Mouse (Mus musculus) brown adipose tissue, adult 24 weeks (tissue): ENCODE measurements around the gene Ezh1. TPM values are rescaled to one million over a fixed set of nuclear protein-coding genes. Genes with fewer than 3 reads are reported as not detected.

Experiments used
- H3K27ac ChIP-seq: fragments of 200-500 bp; replicated peaks from 2 replicates; pipeline ENCODE4 v1.5.1; 2012; ENCODE audit warnings: low read depth, mild to moderate bottlenecking, low read length
- H3K4me1 ChIP-seq: fragments of 200-500 bp; 2 replicates; pipeline ENCODE4 v1.6.1; 2012; ENCODE audit warnings: low read length, mixed read lengths; ENCODE audit not compliant: control insufficient read depth, insufficient read depth, insufficient read length
- H3K4me3 ChIP-seq: fragments of 200-500 bp; 2 replicates; pipeline ENCODE4 v1.5.1; 2012; ENCODE audit warnings: low read depth, mild to moderate bottlenecking, low read length, moderate library complexity; ENCODE audit not compliant: insufficient read depth
- polyA plus RNA-seq: library from polyadenylated mRNA; stranded (reverse); fragments of >200 nt; gene quantifications from 2 replicates; pipeline ENCODE4 v1.2.4, GENCODE M21; 2012; ENCODE audit not compliant: missing spikeins, insufficient read depth, insufficient read length

The Ezh1 gene
- polyA plus RNA-seq, 1 experiment, result 20.7 TPM

DNA sequence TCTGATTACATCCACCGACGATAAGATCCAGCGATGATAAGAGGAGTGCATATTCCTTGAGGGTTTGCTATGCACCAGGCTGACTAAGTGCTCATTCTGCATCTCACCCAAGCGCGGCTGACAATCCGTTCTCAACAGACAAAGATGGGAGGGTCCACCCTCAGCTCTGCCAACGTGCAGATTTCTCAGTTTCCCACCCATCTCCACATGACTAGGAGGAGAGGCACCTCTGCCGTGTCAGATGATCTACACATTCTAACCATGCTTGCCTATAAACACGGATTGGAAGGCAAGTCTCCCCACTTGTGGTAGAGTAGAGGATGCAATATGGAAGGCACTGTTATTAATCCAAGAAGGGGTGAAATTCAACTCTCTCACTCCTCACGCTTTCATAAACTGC lies 77.5 kb downstream of the Ezh1 start:
- Histone ChIP-seq H3K4me3 (no peak overlapping the region), H3K27ac (no peak overlapping the region), H3K4me1 (peaks cover 2% of the 10 kb centered on the region; the same call in 1 of the 2 replicates)

DNA sequence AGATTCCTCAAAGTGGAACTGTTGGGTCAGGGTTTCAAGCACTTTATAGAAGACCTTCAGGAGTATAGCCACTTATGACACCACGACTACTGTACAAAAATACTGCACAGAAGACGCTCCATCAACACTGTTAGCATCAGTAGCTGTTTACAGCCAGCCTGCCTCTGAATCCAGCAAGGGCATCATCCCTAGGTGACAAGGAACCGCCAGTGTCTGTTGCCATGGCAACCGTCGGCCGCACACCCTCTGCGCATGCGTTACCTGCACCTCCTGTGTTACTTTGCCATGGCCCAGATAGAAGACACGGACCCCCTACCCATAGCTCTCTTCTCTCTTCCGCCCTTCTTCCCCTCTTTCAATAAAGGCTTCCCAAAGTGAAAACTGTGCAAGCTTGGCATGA lies 79.9 kb downstream of the Ezh1 start:
- Histone ChIP-seq H3K27ac (no peak overlapping the region), H3K4me1 (peaks cover 6% of the 10 kb centered on the region; the same call in 1 of the 2 replicates), H3K4me3 (no peak overlapping the region)

GRCm38 (mm10) chr11:101143338-101144225 lies 82.7 kb downstream of the Ezh1 start:
- H3K27ac ChIP-seq, result no peak overlapping the region
- peak overlapping the region; percentile 41 for H3K4me3 ChIP-seq
- H3K4me1 ChIP-seq, result peaks cover 6% of the 10 kb centered on the region; the same call in 1 of the 2 replicates

- no peak overlapping the region for H3K4me3 ChIP-seq
- H3K4me1 ChIP-seq, result peaks cover 6% of the 10 kb centered on the region; the same call in 1 of the 2 replicates
- H3K27ac ChIP-seq, result no peak overlapping the region
Observed at GRCm38 (mm10) chr11:101142215-101142967, 83.9 kb downstream of the Ezh1 start.

Other genes starting within 250 kb of the Ezh1 start
- 26.1 and 26.7 TPM in 2 replicates for gene Atp6v0a1, start 217.0 kb downstream of the Ezh1 start, polyA plus RNA-seq
- gene Naglu, start 156.5 kb downstream of the Ezh1 start, polyA plus RNA-seq, result 4.4 and 7.1 TPM in 2 replicates
- not detected in 2 replicates for gene Hsd17b1, start 148.1 kb downstream of the Ezh1 start, polyA plus RNA-seq
- 98.3 and 102 TPM in 2 replicates for gene Coasy, start 143.9 kb downstream of the Ezh1 start, polyA plus RNA-seq
- gene Mlx, start 139.2 kb downstream of the Ezh1 start, polyA plus RNA-seq, result 55.0 and 67.5 TPM in 2 replicates
- 1.7 and 3.6 TPM in 2 replicates for gene Psmc3ip, start 131.0 kb downstream of the Ezh1 start, polyA plus RNA-seq
- 43.7 and 49.6 TPM in 2 replicates for gene Retreg3, start 106.6 kb downstream of the Ezh1 start, polyA plus RNA-seq
- gene Tubg1, start 106.5 kb downstream of the Ezh1 start, polyA plus RNA-seq, result 46.6 and 49.2 TPM in 2 replicates
- 1.1 and 1.9 TPM in 2 replicates for gene Tubg2, start 70.6 kb downstream of the Ezh1 start, polyA plus RNA-seq
- 7.2 and 11.2 TPM in 2 replicates for gene Cntnap1, start 55.9 kb downstream of the Ezh1 start, polyA plus RNA-seq
- 21.8 and 33.6 TPM in 2 replicates for gene Plekhh3, start 55.1 kb downstream of the Ezh1 start, polyA plus RNA-seq
- 1.2 TPM in 1 of 2 replicates, not detected in the other for gene Ccr10, start 51.0 kb downstream of the Ezh1 start, polyA plus RNA-seq
- 20.0 and 27.6 TPM in 2 replicates for gene Ramp2, start 19.6 kb upstream of the Ezh1 start, polyA plus RNA-seq
- gene Vps25, start 27.2 kb upstream of the Ezh1 start, polyA plus RNA-seq, result 109 and 141 TPM in 2 replicates
- not detected in 2 replicates for gene Wnk4, start 34.1 kb upstream of the Ezh1 start, polyA plus RNA-seq
- 0.75 and 0.79 TPM in 2 replicates for gene Cntd1, start 52.5 kb upstream of the Ezh1 start, polyA plus RNA-seq
- gene Coa3, start 52.7 kb upstream of the Ezh1 start, polyA plus RNA-seq, result 134 and 144 TPM in 2 replicates
- gene Becn1, start 75.8 kb upstream of the Ezh1 start, polyA plus RNA-seq, result 38.3 and 48.7 TPM in 2 replicates
- gene Psme3, start 89.8 kb upstream of the Ezh1 start, polyA plus RNA-seq, result 58.0 and 79.6 TPM in 2 replicates
- gene Aoc2, start 98.6 kb upstream of the Ezh1 start, polyA plus RNA-seq, result 0.55 TPM in 1 of 2 replicates, not detected in the other
- gene Aoc3, start 104.1 kb upstream of the Ezh1 start, polyA plus RNA-seq, result 156 and 209 TPM in 2 replicates
- gene G6pc, start 141.1 kb upstream of the Ezh1 start, polyA plus RNA-seq, result not detected in 2 replicates
- gene Aarsd1, start 191.2 kb upstream of the Ezh1 start, polyA plus RNA-seq, result 20.2 and 30.5 TPM in 2 replicates
- gene Gm27029, start 198.3 kb upstream of the Ezh1 start, polyA plus RNA-seq, result 7.1 and 9.8 TPM in 2 replicates
- 5.6 and 5.8 TPM in 2 replicates for gene Rundc1, start 198.6 kb upstream of the Ezh1 start, polyA plus RNA-seq
- gene Ptges3l, start 198.9 kb upstream of the Ezh1 start, polyA plus RNA-seq, result 3.8 and 4.2 TPM in 2 replicates
- gene Rpl27, start 215.8 kb upstream of the Ezh1 start, polyA plus RNA-seq, result 376 and 386 TPM in 2 replicates
- gene Ifi35, start 221.9 kb upstream of the Ezh1 start, polyA plus RNA-seq, result 14.8 and 19.7 TPM in 2 replicates
- 3.7 and 3.8 TPM in 2 replicates for gene Rnd2, start 238.5 kb upstream of the Ezh1 start, polyA plus RNA-seq
- gene Vat1, start 239.8 kb upstream of the Ezh1 start, polyA plus RNA-seq, result 16.0 and 22.4 TPM in 2 replicates